ENCODE assay signal across 24 mouse cellular contexts in genomic region chr12:103362336-103362735, GRCm38 (mm10). TPM values are rescaled to one million over a fixed set of nuclear protein-coding genes. Genes with fewer than 3 reads are reported as not detected.
DNase-seq lines count a peak whose midpoint lies in the region; ATAC-seq and TF ChIP-seq lines count a peak whose summit lies in the region.
"Had no signal": no experiment of that assay in that cellular context is flagged by ENCODE, and none has a peak within 500 bp of the region (broad histone marks: within the 10 kb centered on the region; RNA-seq: fewer than 3 reads in every experiment).

No protein-coding gene starts in this region.

- 50% methylated on average over 3 of the region's 3 CpGs for WGBS in heart, embryonic 15.5 days
- WGBS in hindbrain, embryonic 10.5 days: 75% methylated on average over 3 of the region's 3 CpGs
- WGBS in forebrain, postnatal 0 days: 73% methylated on average over 3 of the region's 3 CpGs

- no peaks in the 10 kb centered on the region for H3K36me3 ChIP-seq in heart, embryonic 15.5 days
- no peaks in the 10 kb centered on the region for H3K36me3 ChIP-seq in hindbrain, embryonic 10.5 days
- H3K36me3 ChIP-seq in forebrain, postnatal 0 days (ENCODE audit: insufficient read depth): no peaks in the 10 kb centered on the region
- H3K36me3 ChIP-seq: limb, embryonic 15.5 days; liver, embryonic 15.5 days; midbrain, embryonic 12.5 days; neural tube, embryonic 13.5 days had no signal

- no peak overlapping the region for H3K4me3 ChIP-seq in heart, embryonic 15.5 days
- H3K4me3 ChIP-seq in hindbrain, embryonic 10.5 days: no peak overlapping the region
- no peak overlapping the region for H3K4me3 ChIP-seq in forebrain, postnatal 0 days (ENCODE audit: low read depth, low read length)
- H3K4me3 ChIP-seq: layer of hippocampus, adult 2 months; limb, embryonic 15.5 days; liver, embryonic 15.5 days; midbrain, embryonic 12.5 days; neural tube, embryonic 13.5 days had no signal

- peaks cover 28% of the 10 kb centered on the region for H3K4me1 ChIP-seq in heart, embryonic 15.5 days (replicated peaks)
- H3K4me1 ChIP-seq in hindbrain, embryonic 10.5 days (replicated peaks): peaks cover 15% of the 10 kb centered on the region
- H3K4me1 ChIP-seq in forebrain, postnatal 0 days (ENCODE audit: insufficient read depth): no peaks in the 10 kb centered on the region
- H3K4me1 ChIP-seq: limb, embryonic 15.5 days; liver, embryonic 15.5 days; midbrain, embryonic 12.5 days had no signal

- ATAC-seq in heart, embryonic 15.5 days (replicated peaks; ENCODE audit: insufficient number of reproducible peaks, insufficient read depth, low FRiP score, low read depth): no peak
- 0 out of 2 replicates have a peak, but pooled peaks have one; percentile 22 for ATAC-seq in megakaryocyte-erythroid progenitor cell, adult 5-6 weeks (replicated peaks; ENCODE audit: low FRiP score, low TSS enrichment, poor library complexity, severe bottlenecking)
- no peak for ATAC-seq in forebrain, postnatal 0 days
- ATAC-seq: hindbrain, postnatal 0 days had no signal

- TF ChIP-seq CTCF in forebrain, postnatal 0 days (IDR thresholded peaks at IDR 0.05; ENCODE audit: low read depth): no peak

- no peaks in the 10 kb centered on the region for H3K27me3 ChIP-seq in heart, embryonic 15.5 days
- peaks cover 8% of the 10 kb centered on the region for H3K27me3 ChIP-seq in hindbrain, embryonic 10.5 days (ENCODE audit: insufficient read depth, poor library complexity, severe bottlenecking)
- no peaks in the 10 kb centered on the region for H3K27me3 ChIP-seq in forebrain, postnatal 0 days (ENCODE audit: insufficient read depth, low read length)
- H3K27me3 ChIP-seq: limb, embryonic 15.5 days; midbrain, embryonic 12.5 days; neural tube, embryonic 13.5 days had no signal

- H3K9ac ChIP-seq in heart, embryonic 15.5 days: no peak overlapping the region; the same call in 1 of the 2 replicates
- no peak overlapping the region for H3K9ac ChIP-seq in forebrain, postnatal 0 days
- H3K9ac ChIP-seq: limb, embryonic 15.5 days; liver, embryonic 15.5 days; midbrain, embryonic 12.5 days; neural tube, embryonic 13.5 days had no signal

- DNase-seq in gastrocnemius, postnatal 25 days: peak; percentile 89
- peak; percentile 77 for DNase-seq in heart, adult 8-10 months (ENCODE audit: low spot score)
- DNase-seq in kidney, adult 9 months: no peak
- DNase-seq in hindbrain, embryonic 10.5 days (ENCODE audit: low spot score): no peak
- DNase-seq in forebrain, postnatal 0 days: no peak
- DNase-seq: cerebellum, adult 8-10 months; kidney, adult 11 months; kidney, postnatal 14 days; layer of hippocampus, postnatal 36 days; thymus, postnatal 4 days had no signal

- no peaks in the 10 kb centered on the region for H3K9me3 ChIP-seq in heart, embryonic 15.5 days (replicated peaks)
- no peaks in the 10 kb centered on the region for H3K9me3 ChIP-seq in hindbrain, embryonic 10.5 days
- H3K9me3 ChIP-seq in forebrain, postnatal 0 days (ENCODE audit: low read length): no peaks in the 10 kb centered on the region
- H3K9me3 ChIP-seq: limb, embryonic 15.5 days; liver, embryonic 15.5 days; midbrain, embryonic 12.5 days; neural tube, embryonic 13.5 days had no signal

- H3K27ac ChIP-seq in heart, embryonic 15.5 days: peak overlapping the region; percentile 41
- H3K27ac ChIP-seq in hindbrain, embryonic 10.5 days: no peak overlapping the region
- no peak overlapping the region for H3K27ac ChIP-seq in forebrain, postnatal 0 days (ENCODE audit: low read depth, low read length)
- H3K27ac ChIP-seq: hindbrain, postnatal 0 days; layer of hippocampus, adult 2 months; limb, embryonic 15.5 days; liver, embryonic 15.5 days; macrophage; midbrain, embryonic 12.5 days; neural tube, embryonic 13.5 days had no signal

- H3K4me2 ChIP-seq in heart, embryonic 15.5 days: no peak overlapping the region
- no peak overlapping the region for H3K4me2 ChIP-seq in forebrain, postnatal 0 days (ENCODE audit: low read depth)
- H3K4me2 ChIP-seq: limb, embryonic 15.5 days; liver, embryonic 15.5 days; midbrain, embryonic 12.5 days; neural tube, embryonic 13.5 days had no signal

RNA-seq across cellular contexts. Expression of gene Asb2, which starts 6.5 kb away (rescaled TPM):
- 100 to 1,000 TPM; 196 to 518 TPM for total RNA-seq in gastrocnemius, postnatal 25 days (2021)
- 100 to 1,000 TPM; 485 to 583 (median 548) TPM for total RNA-seq in heart, adult 8-10 months (2022)
- 194 and 219 TPM in 2 replicates for polyA plus RNA-seq in heart, embryonic 15.5 days (2015; fragmentation: Nextera tagmentation; extraction: Ambion mirVana)
- total RNA-seq in megakaryocyte-erythroid progenitor cell, adult 5-6 weeks (2014; fragmentation: Nextera tagmentation): 3.5 TPM in 1 of 2 replicates, not detected in the other
- 0.38 TPM in 1 of 2 replicates, not detected in the other for total RNA-seq in megakaryocyte-erythroid progenitor cell, adult 5-6 weeks (2017)
- polyA plus RNA-seq in hindbrain, embryonic 10.5 days (2016; fragmentation: Nextera tagmentation; extraction: Ambion mirVana): 0.64 and 1.2 TPM in 2 replicates
- 1.6 and 2.1 TPM in 2 replicates for total RNA-seq in forebrain, postnatal 0 days (2014; rRNA removed)
- polyA plus RNA-seq in forebrain, postnatal 0 days (2015; fragmentation: Nextera tagmentation; extraction: Ambion mirVana): 1.5 and 1.6 TPM in 2 replicates
- total RNA-seq: hematopoietic stem cell, adult 5-6 weeks had no signal

RNA-seq across cellular contexts. Expression of gene Otub2, which starts 26.1 kb away (rescaled TPM):
- total RNA-seq in gastrocnemius, postnatal 25 days (2021): 1 to 10 TPM; 2.0 to 3.5 TPM
- 1 to 10 TPM; 2.5 to 4.2 (median 3.5) TPM for total RNA-seq in heart, adult 8-10 months (2022)
- 9.9 and 11.2 TPM in 2 replicates for polyA plus RNA-seq in heart, embryonic 15.5 days (2015; fragmentation: Nextera tagmentation; extraction: Ambion mirVana)
- total RNA-seq in megakaryocyte-erythroid progenitor cell, adult 5-6 weeks (2014; fragmentation: Nextera tagmentation): 10.4 and 11.9 TPM in 2 replicates
- total RNA-seq in megakaryocyte-erythroid progenitor cell, adult 5-6 weeks (2017): 3.0 and 7.1 TPM in 2 replicates
- polyA plus RNA-seq in hindbrain, embryonic 10.5 days (2016; fragmentation: Nextera tagmentation; extraction: Ambion mirVana): 10.5 and 15.4 TPM in 2 replicates
- 22.2 and 26.5 TPM in 2 replicates for total RNA-seq in forebrain, postnatal 0 days (2014; rRNA removed)
- 18.9 and 21.3 TPM in 2 replicates for polyA plus RNA-seq in forebrain, postnatal 0 days (2015; fragmentation: Nextera tagmentation; extraction: Ambion mirVana)

RNA-seq across cellular contexts. Expression of gene 9330161L09Rik, which starts 45.3 kb away (rescaled TPM):
- under 1 TPM; 0.46 to 0.74 TPM for total RNA-seq in gastrocnemius, postnatal 25 days (2021)
- total RNA-seq in heart, adult 8-10 months (2022): 1 to 10 TPM in 3 of 4 experiments, under 1 TPM in 1; 0.41 to 1.8 (median 1.2) TPM
- polyA plus RNA-seq in heart, embryonic 15.5 days (2015; fragmentation: Nextera tagmentation; extraction: Ambion mirVana): 0.19 and 0.42 TPM in 2 replicates
- total RNA-seq in megakaryocyte-erythroid progenitor cell, adult 5-6 weeks (2014; fragmentation: Nextera tagmentation): 2.7 and 3.8 TPM in 2 replicates
- 0.94 and 2.7 TPM in 2 replicates for total RNA-seq in megakaryocyte-erythroid progenitor cell, adult 5-6 weeks (2017)
- 0.76 TPM in 1 of 2 replicates, not detected in the other for polyA plus RNA-seq in hindbrain, embryonic 10.5 days (2016; fragmentation: Nextera tagmentation; extraction: Ambion mirVana)
- 5.1 and 11.8 TPM in 2 replicates for total RNA-seq in forebrain, postnatal 0 days (2014; rRNA removed)
- 0.82 and 1.3 TPM in 2 replicates for polyA plus RNA-seq in forebrain, postnatal 0 days (2015; fragmentation: Nextera tagmentation; extraction: Ambion mirVana)
- polyA plus RNA-seq: macrophage had no signal

RNA-seq across cellular contexts. Expression of gene Fam181a, which starts 51.6 kb away (rescaled TPM):
- total RNA-seq in gastrocnemius, postnatal 25 days (2021): not detected
- not detected for total RNA-seq in heart, adult 8-10 months (2022)
- polyA plus RNA-seq in heart, embryonic 15.5 days (2015; fragmentation: Nextera tagmentation; extraction: Ambion mirVana): not detected in 2 replicates
- not detected in 2 replicates for total RNA-seq in megakaryocyte-erythroid progenitor cell, adult 5-6 weeks (2014; fragmentation: Nextera tagmentation)
- not detected in 2 replicates for total RNA-seq in megakaryocyte-erythroid progenitor cell, adult 5-6 weeks (2017)
- 24.9 and 26.1 TPM in 2 replicates for polyA plus RNA-seq in hindbrain, embryonic 10.5 days (2016; fragmentation: Nextera tagmentation; extraction: Ambion mirVana)
- 10.0 and 10.7 TPM in 2 replicates for total RNA-seq in forebrain, postnatal 0 days (2014; rRNA removed)
- polyA plus RNA-seq in forebrain, postnatal 0 days (2015; fragmentation: Nextera tagmentation; extraction: Ambion mirVana): 6.9 and 9.1 TPM in 2 replicates
- total RNA-seq: adrenal gland, adult 18-20 months; hematopoietic stem cell, adult 5-6 weeks had no signal
- polyA plus RNA-seq: C2C12; limb, embryonic 15.5 days; liver, embryonic 15.5 days; lung, embryonic 16.5 days; macrophage; stomach, embryonic 14.5 days had no signal

Comparison
In these comparisons a context has a peak if more than half of its experiments do, and no peak if none do; other contexts are left out.
1. DNase-seq: peak in gastrocnemius, postnatal 25 days (single experiment) and heart, adult 8-10 months (single experiment); none in kidney, adult 9 months (single experiment), hindbrain, embryonic 10.5 days (single experiment) and forebrain, postnatal 0 days (single experiment).
2. RNA of gene Asb2, which starts 6.5 kb away (total RNA-seq): 485 to 583 TPM in heart, adult 8-10 months and 196 to 518 TPM in gastrocnemius, postnatal 25 days; 1.6 to 2.1 TPM in forebrain, postnatal 0 days and 0.38 to 3.5 TPM in megakaryocyte-erythroid progenitor cell, adult 5-6 weeks; every median in the first group is over 10 times any median in the second.